Mouse (Mus musculus): ENCODE results near the gene Bpifa3. TPM values are rescaled to one million over a fixed set of nuclear protein-coding genes. Genes with fewer than 3 reads are reported as not detected.
"Not testable (repeated sequence)": the region's sequence is repeated elsewhere in the genome, so short reads cannot be mapped to it uniquely, and the experiment has no call there.

Bpifa3 gene
- polyA plus RNA-seq, 1 experiment from 2014 or later: not detected

DNA sequence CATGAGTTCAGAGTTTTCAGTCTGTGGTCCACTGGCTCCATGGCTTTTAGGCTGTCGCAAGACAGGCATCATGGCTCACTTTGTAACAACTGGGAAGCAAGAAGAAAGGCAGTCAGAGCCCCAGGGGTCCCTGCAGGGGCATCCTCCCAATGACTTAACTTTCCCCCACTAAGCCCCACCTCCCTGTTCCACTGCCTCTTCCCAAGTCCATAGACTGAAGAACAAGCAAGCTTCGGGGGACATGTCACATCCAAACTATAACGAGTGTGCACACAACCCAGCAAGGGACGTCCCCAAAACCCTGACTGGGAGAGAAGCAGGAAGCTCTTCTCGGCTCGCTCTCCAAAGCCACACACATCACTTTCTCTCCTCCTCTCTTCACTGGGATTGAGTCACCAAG lies 41.5 kb downstream of the Bpifa3 start:
- no peak overlapping the region for H3K4me2 ChIP-seq (replicated peaks; ENCODE audit: low read depth, low read length)
- no peaks in the 10 kb centered on the region for H3K9me3 ChIP-seq (ENCODE audit: low read length)
- 0 out of 2 replicates have a peak, but pooled peaks cover 4% of the 10 kb centered on the region for H3K4me1 ChIP-seq (ENCODE audit: insufficient read depth, low read length)
- H3K4me3 ChIP-seq (ENCODE audit: low read length): no peak overlapping the region
- 71% methylated on average over 6 of the region's 6 CpGs for WGBS
- no peaks in the 10 kb centered on the region for H3K36me3 ChIP-seq (ENCODE audit: insufficient read depth, low read length)
- H3K27ac ChIP-seq (ENCODE audit: low read length): no peak overlapping the region
- no peak for ATAC-seq (ENCODE audit: low FRiP score, low TSS enrichment)
- no peaks in the 10 kb centered on the region for H3K27me3 ChIP-seq (ENCODE audit: insufficient read depth, low read length)
- no peak overlapping the region for H3K9ac ChIP-seq (replicated peaks; ENCODE audit: low read length)

DNA sequence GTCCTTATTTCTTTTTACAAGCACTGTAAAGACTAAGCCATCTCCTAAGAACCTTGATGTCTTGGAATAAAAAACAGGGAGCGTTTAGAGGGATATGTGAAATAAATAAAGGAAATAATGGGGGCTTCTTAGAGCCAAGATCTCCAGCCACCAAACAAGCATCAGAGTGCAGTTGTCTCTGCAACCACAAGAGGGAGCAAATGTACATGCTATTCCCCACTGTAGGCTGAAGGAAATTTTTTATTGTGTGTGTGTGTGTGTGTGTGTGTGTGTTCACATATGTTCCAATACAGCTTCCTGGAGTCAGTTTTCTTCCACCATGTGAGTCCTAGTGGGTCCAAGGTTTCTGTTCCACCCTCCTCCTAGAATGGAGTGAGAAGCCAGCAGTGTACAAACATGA lies 43.2 kb downstream of the Bpifa3 start:
- Histone ChIP-seq H3K9ac (replicated peaks; ENCODE audit: low read length) (no peak overlapping the region), H3K9me3 (ENCODE audit: low read length) (no peaks in the 10 kb centered on the region), H3K36me3 (ENCODE audit: insufficient read depth, low read length) (no peaks in the 10 kb centered on the region), H3K27me3 (ENCODE audit: insufficient read depth, low read length) (no peaks in the 10 kb centered on the region), H3K4me1 (ENCODE audit: insufficient read depth, low read length) (0 out of 2 replicates have a peak, but pooled peaks cover 4% of the 10 kb centered on the region), H3K4me2 (replicated peaks; ENCODE audit: low read depth, low read length) (no peak overlapping the region), H3K27ac (ENCODE audit: low read length) (no peak overlapping the region), H3K4me3 (ENCODE audit: low read length) (no peak overlapping the region)
- 57% methylated on average over 1 of the region's 1 CpGs for WGBS
- no peak for ATAC-seq (ENCODE audit: low FRiP score, low TSS enrichment)

DNA sequence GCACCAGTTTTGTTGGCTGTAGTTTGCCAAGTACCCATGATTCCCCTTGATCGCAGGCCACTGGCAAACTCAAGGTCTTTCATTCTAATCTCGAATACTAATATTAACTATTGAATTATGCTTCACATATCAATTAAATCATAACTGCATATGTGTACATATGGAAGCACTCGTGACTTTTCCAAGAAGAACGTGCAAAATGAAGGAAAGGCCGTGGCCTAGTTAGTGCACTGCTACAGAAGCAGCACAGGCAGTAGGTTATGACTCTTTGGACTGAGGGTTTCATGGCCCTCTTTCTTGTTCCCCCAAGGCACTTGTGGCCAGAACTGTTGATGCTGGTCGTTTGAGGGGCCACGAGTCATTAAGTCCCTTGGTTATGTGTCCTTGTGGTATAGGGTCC lies 51.8 kb downstream of the Bpifa3 start:
- not testable (repeated sequence) for H3K4me2 ChIP-seq (replicated peaks; ENCODE audit: low read depth, low read length); H3K9ac ChIP-seq (replicated peaks; ENCODE audit: low read length); H3K36me3 ChIP-seq (ENCODE audit: insufficient read depth, low read length); H3K4me1 ChIP-seq (ENCODE audit: insufficient read depth, low read length); ATAC-seq (ENCODE audit: low FRiP score, low TSS enrichment); H3K9me3 ChIP-seq (ENCODE audit: low read length); H3K27ac ChIP-seq (ENCODE audit: low read length); H3K27me3 ChIP-seq (ENCODE audit: insufficient read depth, low read length); H3K4me3 ChIP-seq (ENCODE audit: low read length)
- WGBS: 73% methylated on average over 7 of the region's 7 CpGs

DNA sequence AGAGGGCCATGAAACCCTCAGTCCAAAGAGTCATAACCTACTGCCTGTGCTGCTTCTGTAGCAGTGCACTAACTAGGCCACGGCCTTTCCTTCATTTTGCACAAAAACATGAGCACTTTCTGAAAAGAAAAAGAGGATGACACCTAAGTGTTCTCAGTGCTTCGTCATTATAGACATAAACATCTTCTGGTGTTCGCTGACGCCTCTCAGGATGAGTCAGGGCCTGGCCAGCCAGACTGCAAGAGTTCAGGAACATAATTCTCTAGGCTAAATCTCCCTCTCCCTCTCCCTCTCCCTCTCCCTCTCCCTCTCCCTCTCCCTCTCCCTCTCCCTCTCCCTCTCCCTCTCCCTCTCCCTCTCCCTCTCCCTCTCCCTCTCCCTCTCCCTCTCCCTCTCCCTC lies 52.9 kb downstream of the Bpifa3 start:
- H3K9ac ChIP-seq (replicated peaks; ENCODE audit: low read length); H3K27me3 ChIP-seq (ENCODE audit: insufficient read depth, low read length): not testable (repeated sequence)
- 74% methylated on average over 4 of the region's 4 CpGs for WGBS

DNA sequence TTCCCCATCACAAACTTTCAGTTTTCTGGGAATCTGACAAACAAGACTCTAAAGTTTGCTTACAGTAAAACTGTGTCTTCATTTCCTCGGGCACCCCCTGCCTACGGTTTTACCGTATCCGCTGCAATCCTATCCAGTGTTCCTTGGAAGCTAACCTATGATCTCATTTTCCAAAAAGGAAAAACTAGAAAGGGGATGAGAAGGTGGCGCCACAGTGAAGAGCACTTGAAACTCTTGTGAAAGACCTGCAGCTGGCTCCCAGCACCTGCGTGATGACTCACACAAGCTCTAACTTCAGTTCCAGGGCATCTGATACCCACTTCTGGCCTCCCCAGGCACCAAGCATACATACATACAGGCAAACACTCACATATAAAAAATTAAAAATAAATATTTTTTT lies 55.2 kb downstream of the Bpifa3 start:
- no peaks in the 10 kb centered on the region for H3K4me1 ChIP-seq (ENCODE audit: insufficient read depth, low read length)
- H3K4me2 ChIP-seq (replicated peaks; ENCODE audit: low read depth, low read length): no peak overlapping the region
- H3K36me3 ChIP-seq (ENCODE audit: insufficient read depth, low read length): no peaks in the 10 kb centered on the region
- H3K4me3 ChIP-seq (ENCODE audit: low read length): no peak overlapping the region
- peak overlapping the region; percentile 58 for H3K27ac ChIP-seq (ENCODE audit: low read length)
- no peak for ATAC-seq (ENCODE audit: low FRiP score, low TSS enrichment)
- H3K9ac ChIP-seq (replicated peaks; ENCODE audit: low read length): no peak overlapping the region
- no peaks in the 10 kb centered on the region for H3K27me3 ChIP-seq (ENCODE audit: insufficient read depth, low read length)
- 74% methylated on average over 6 of the region's 6 CpGs for WGBS
- H3K9me3 ChIP-seq (ENCODE audit: low read length): no peaks in the 10 kb centered on the region

More for the DNA sequence above, 52.9 kb downstream of the Bpifa3 start:
- H3K9me3 ChIP-seq (ENCODE audit: low read length); H3K4me2 ChIP-seq (replicated peaks; ENCODE audit: low read depth, low read length); H3K4me3 ChIP-seq (ENCODE audit: low read length); H3K4me1 ChIP-seq (ENCODE audit: insufficient read depth, low read length); ATAC-seq (ENCODE audit: low FRiP score, low TSS enrichment); H3K36me3 ChIP-seq (ENCODE audit: insufficient read depth, low read length); H3K27ac ChIP-seq (ENCODE audit: low read length): not testable (repeated sequence)

DNA sequence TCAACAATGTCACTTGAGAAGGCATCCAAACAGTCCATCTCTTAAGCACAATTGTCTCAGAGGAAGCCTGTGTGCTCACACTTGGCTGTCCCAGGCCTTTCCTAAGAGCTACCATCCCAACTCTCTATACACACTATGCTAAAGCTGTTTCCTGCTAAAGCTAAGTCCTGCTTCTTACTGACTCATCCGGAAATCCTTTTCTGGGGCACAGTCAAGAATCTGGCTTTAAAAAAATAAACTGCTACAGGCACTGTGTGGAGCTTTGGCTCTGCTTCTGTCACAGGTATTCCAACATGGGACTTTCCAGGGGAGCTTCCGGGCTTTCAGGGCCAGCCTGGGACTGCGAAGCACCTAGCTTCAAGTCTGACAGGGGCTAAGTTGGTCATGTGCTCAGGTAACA lies 55.6 kb downstream of the Bpifa3 start:
- no peak overlapping the region for H3K9ac ChIP-seq (replicated peaks; ENCODE audit: low read length)
- no peaks in the 10 kb centered on the region for H3K27me3 ChIP-seq (ENCODE audit: insufficient read depth, low read length)
- 75% methylated on average over 3 of the region's 3 CpGs for WGBS
- H3K4me1 ChIP-seq (ENCODE audit: insufficient read depth, low read length): no peaks in the 10 kb centered on the region
- no peak overlapping the region for H3K4me2 ChIP-seq (replicated peaks; ENCODE audit: low read depth, low read length)
- no peak overlapping the region for H3K4me3 ChIP-seq (ENCODE audit: low read length)
- no peaks in the 10 kb centered on the region for H3K9me3 ChIP-seq (ENCODE audit: low read length)
- peak overlapping the region; percentile 58; the same call in 1 of the 2 replicates for H3K27ac ChIP-seq (ENCODE audit: low read length)
- ATAC-seq (ENCODE audit: low FRiP score, low TSS enrichment): no peak
- H3K36me3 ChIP-seq (ENCODE audit: insufficient read depth, low read length): no peaks in the 10 kb centered on the region

DNA sequence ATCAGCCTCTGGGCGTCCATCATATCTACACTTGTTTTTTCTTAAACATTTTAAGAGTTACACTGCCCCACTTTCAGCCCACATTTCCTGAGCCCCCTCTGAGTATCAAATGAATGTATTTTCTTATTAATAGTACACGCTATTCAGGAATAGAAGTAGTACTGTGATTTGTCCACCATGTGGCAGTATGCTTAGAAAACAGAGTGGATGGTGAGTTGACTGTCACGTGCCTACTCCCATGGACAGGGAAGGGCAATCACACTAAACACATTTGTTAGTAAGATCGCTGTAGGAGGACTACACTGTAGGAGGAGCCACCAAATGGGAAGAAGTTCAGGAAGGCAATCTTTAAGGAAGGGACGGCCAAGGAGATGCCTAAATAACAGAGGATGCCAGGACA lies 57.3 kb downstream of the Bpifa3 start:
- H3K27ac ChIP-seq (ENCODE audit: low read length): no peak overlapping the region
- 31% methylated on average over 5 of the region's 5 CpGs for WGBS
- no peak overlapping the region for H3K4me2 ChIP-seq (replicated peaks; ENCODE audit: low read depth, low read length)
- no peak for ATAC-seq (ENCODE audit: low FRiP score, low TSS enrichment)
- no peak overlapping the region for H3K4me3 ChIP-seq (ENCODE audit: low read length)
- H3K9me3 ChIP-seq (ENCODE audit: low read length): no peaks in the 10 kb centered on the region
- no peaks in the 10 kb centered on the region for H3K4me1 ChIP-seq (ENCODE audit: insufficient read depth, low read length)
- H3K27me3 ChIP-seq (ENCODE audit: insufficient read depth, low read length): no peaks in the 10 kb centered on the region
- no peak overlapping the region for H3K9ac ChIP-seq (replicated peaks; ENCODE audit: low read length)
- no peaks in the 10 kb centered on the region for H3K36me3 ChIP-seq (ENCODE audit: insufficient read depth, low read length)

Other genes with a start within 250 kb of the Bpifa3 start
- not detected in 2 replicates for gene Bpifb6, start 229.9 kb upstream of the Bpifa3 start, polyA plus RNA-seq (2015; fragmentation: Nextera tagmentation; extraction: Ambion mirVana)
- gene Bpifb3, start 212.1 kb upstream of the Bpifa3 start, polyA plus RNA-seq (2015; fragmentation: Nextera tagmentation; extraction: Ambion mirVana): not detected in 2 replicates
- not detected in 2 replicates for gene Bpifb4, start 192.1 kb upstream of the Bpifa3 start, polyA plus RNA-seq (2015; fragmentation: Nextera tagmentation; extraction: Ambion mirVana)
- gene Bpifa6, start 155.4 kb upstream of the Bpifa3 start, polyA plus RNA-seq (2015; fragmentation: Nextera tagmentation; extraction: Ambion mirVana): not detected in 2 replicates
- gene Bpifa2, start 122.1 kb upstream of the Bpifa3 start, polyA plus RNA-seq (2015; fragmentation: Nextera tagmentation; extraction: Ambion mirVana): not detected in 2 replicates
- 0.29 TPM in 1 of 2 replicates, not detected in the other for gene Bpifa1, start 12.5 kb downstream of the Bpifa3 start, polyA plus RNA-seq (2015; fragmentation: Nextera tagmentation; extraction: Ambion mirVana)
- gene Bpifa5, start 32.3 kb downstream of the Bpifa3 start, polyA plus RNA-seq (2015; fragmentation: Nextera tagmentation; extraction: Ambion mirVana): not detected in 2 replicates
- gene Bpifb1, start 60.5 kb downstream of the Bpifa3 start, polyA plus RNA-seq (2015; fragmentation: Nextera tagmentation; extraction: Ambion mirVana): not detected in 2 replicates
- 0.73 and 0.81 TPM in 2 replicates for gene Bpifb5, start 93.4 kb downstream of the Bpifa3 start, polyA plus RNA-seq (2015; fragmentation: Nextera tagmentation; extraction: Ambion mirVana)
- not detected in 2 replicates for gene Bpifb9a, start 127.5 kb downstream of the Bpifa3 start, polyA plus RNA-seq (2015; fragmentation: Nextera tagmentation; extraction: Ambion mirVana)
- gene Bpifb9b, start 176.9 kb downstream of the Bpifa3 start, polyA plus RNA-seq (2015; fragmentation: Nextera tagmentation; extraction: Ambion mirVana): not detected in 2 replicates
- 17.4 and 23.4 TPM in 2 replicates for gene Cdk5rap1, start 242.7 kb downstream of the Bpifa3 start, polyA plus RNA-seq (2015; fragmentation: Nextera tagmentation; extraction: Ambion mirVana)

Measured in kidney, embryonic 16.5 days (tissue).